Mouse (Mus musculus) olfactory bulb, adult 2 months (tissue): Measurements from ENCODE around the gene Hist1h2aa.

Experiments
- CTCF ChIP-seq: fragments of 200-500 bp; IDR thresholded peaks from 2 replicates; pipeline ENCODE4 v1.5.1; 2012; ENCODE audit warnings: low read depth, mild to moderate bottlenecking, low read length, moderate library complexity; ENCODE audit not compliant: insufficient read depth
- POLR2A ChIP-seq: fragments of 200-500 bp; IDR thresholded peaks from 2 replicates; pipeline ENCODE4 v1.6.1; 2012; ENCODE audit warnings: mild to moderate bottlenecking, low read depth, low read length, moderate library complexity; ENCODE audit not compliant: insufficient read depth

DNA sequence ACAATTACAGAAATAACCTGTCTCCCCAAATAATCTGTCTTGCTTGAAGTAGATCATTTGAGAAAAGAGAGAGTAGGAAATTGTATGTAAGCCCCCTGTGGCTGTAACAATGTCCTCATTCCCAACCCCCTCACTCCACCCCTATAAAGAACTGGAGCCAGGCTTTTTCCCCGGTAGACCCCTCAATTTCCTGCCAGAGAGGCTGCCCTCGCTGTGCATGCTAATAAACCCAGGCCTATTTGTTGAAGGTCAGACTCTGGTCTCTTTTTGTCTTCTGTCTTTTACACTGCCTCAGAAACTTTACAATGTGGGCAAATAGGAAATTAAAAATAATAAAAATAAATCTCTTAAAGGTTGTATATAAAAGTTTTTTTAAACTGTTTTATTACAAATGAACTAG lies 12.0 kb downstream of the Hist1h2aa start:
- no peak for TF ChIP-seq POLR2A
- TF ChIP-seq CTCF: no peak
